Mouse (Mus musculus) G1E (cell line): Measurements from ENCODE around the gene Rnf149.

Experiments
- CTCF ChIP-seq: IDR thresholded peaks from 2 replicates; pipeline ENCODE4 v1.5.1; 2012; ENCODE audit warnings: low read depth, low read length, inconsistent platforms, mixed read lengths
- POLR2AphosphoS5 ChIP-seq: IDR thresholded peaks from 2 replicates; pipeline ENCODE4 v1.6.1; 2012; ENCODE audit warnings: low read depth, low read length, inconsistent platforms; ENCODE audit not compliant: insufficient replicate concordance

GRCm38 (mm10) chr1:39549831-39550230 is 27.4 kb downstream of the Rnf149 start:
- TF ChIP-seq CTCF (no peak), POLR2AphosphoS5 (no peak)
